Mouse (Mus musculus) ovary, postnatal 36 days (tissue): ENCODE data around the gene Vash2.
A peak's percentile ranks its signal among the peaks of the same experiment; 100 is the strongest.
"Not testable (repeated sequence)": the region's sequence is repeated elsewhere in the genome, so short reads cannot be mapped to it uniquely, and the experiment has no call there.

Experiments
- DNase-seq: peaks from one replicate; pipeline ENCODE4 v3.0.0; 2022; ENCODE audit warnings: low spot score, mixed read lengths

Vash2 gene

DNA sequence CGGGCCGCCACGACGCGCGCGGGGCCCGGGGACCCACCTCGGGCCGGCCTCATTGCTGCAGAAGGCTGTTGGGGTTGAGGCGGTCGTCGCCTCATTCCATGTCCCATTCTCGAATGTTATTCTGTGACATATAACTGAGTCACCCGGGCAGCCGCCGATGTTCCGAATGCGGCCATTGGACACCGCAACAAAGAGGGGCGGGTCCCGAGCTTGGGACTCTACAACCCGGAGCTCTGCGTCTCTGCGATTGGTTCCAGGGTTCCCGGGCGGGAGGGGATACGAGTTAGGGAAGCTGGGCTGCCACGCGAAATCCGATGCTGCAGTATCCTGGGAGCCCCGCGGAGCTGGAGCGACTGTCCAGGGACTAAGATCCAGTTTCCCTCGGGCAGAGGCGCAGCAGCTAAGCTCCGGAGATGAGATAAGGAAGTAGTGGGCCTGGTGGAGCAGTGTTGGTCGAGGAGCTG is at the start of gene Vash2:
TSS of gene Vash2 (minus strand) at position 197 of the 464 bp plus-strand sequence.
- peak; percentile 77 for DNase-seq

- DNase-seq, result peak; percentile 98
These were observed 47.1 kb upstream of the Vash2 start, which contains the start of gene Flvcr1 for GRCm38 (mm10) chr1:191026021-191026713. TSS of gene Flvcr1 (minus strand) at chr1:191026158.

- DNase-seq, result peak; percentile 6
These were observed 46.2 kb upstream of the Vash2 start for GRCm38 (mm10) chr1:191025016-191026012.

- DNase-seq, result not testable (repeated sequence)
These were observed 44.7 kb upstream of the Vash2 start for GRCm38 (mm10) chr1:191023806-191024205.

- no peak for DNase-seq
These were observed 44.0 kb upstream of the Vash2 start for GRCm38 (mm10) chr1:191023140-191023539.

GRCm38 (mm10) chr1:191021016-191021415 is 41.9 kb upstream of the Vash2 start:
- no peak for DNase-seq

- no peak for DNase-seq
These were observed 41.3 kb upstream of the Vash2 start for GRCm38 (mm10) chr1:191020217-191020924.

GRCm38 (mm10) chr1:191019803-191020202 is 40.7 kb upstream of the Vash2 start:
- DNase-seq, result no peak

GRCm38 (mm10) chr1:191014271-191014670 is 35.2 kb upstream of the Vash2 start:
- no peak for DNase-seq

DNA sequence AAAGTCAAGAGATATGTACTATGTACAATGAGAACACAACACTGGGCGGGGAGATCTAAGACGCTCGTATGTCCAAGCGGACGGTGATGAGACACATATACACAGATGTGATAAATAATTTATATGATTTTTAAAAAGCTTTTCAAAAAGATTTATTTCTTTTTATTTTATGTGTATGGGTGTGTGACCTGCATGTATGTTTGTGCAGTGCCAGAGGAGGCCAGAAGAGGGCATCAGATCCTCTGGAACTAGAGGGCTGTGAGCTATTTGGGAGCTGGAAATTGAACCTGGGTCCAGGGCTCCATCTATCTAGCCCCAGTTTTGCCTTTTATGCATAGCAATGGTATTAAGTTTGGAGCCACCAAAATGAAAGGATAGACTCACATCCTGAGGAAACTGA is 29.6 kb upstream of the Vash2 start:
- DNase-seq, result no peak

GRCm38 (mm10) chr1:191002201-191002600 is 23.1 kb upstream of the Vash2 start:
- DNase-seq, result no peak

DNA sequence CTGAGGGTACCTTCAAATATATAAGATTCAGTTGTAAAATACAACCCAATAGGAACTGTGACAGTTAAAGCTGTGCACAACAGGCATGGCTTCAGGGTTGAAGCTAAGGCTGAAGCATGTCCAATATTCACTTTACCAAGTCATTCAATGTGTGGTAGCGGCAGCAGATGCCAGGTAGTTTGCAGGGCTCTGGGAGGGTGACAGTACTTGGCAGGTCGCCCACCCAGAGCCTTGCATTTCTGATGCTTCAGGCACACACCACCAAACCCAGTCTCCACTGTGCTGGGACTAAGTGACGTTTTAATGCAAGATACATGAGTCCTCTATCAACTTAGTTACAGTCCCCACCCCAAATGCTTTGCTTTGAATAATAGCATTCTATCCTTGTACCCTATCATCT is 21.6 kb upstream of the Vash2 start:
- DNase-seq, result no peak

- no peak for DNase-seq
These were observed 18.9 kb upstream of the Vash2 start for GRCm38 (mm10) chr1:190998027-190998426.

- no peak for DNase-seq
These were observed 17.3 kb upstream of the Vash2 start for GRCm38 (mm10) chr1:190996346-190996877.

- peak; percentile 64 for DNase-seq
These were observed 16.5 kb upstream of the Vash2 start for GRCm38 (mm10) chr1:190995548-190995947.

DNA sequence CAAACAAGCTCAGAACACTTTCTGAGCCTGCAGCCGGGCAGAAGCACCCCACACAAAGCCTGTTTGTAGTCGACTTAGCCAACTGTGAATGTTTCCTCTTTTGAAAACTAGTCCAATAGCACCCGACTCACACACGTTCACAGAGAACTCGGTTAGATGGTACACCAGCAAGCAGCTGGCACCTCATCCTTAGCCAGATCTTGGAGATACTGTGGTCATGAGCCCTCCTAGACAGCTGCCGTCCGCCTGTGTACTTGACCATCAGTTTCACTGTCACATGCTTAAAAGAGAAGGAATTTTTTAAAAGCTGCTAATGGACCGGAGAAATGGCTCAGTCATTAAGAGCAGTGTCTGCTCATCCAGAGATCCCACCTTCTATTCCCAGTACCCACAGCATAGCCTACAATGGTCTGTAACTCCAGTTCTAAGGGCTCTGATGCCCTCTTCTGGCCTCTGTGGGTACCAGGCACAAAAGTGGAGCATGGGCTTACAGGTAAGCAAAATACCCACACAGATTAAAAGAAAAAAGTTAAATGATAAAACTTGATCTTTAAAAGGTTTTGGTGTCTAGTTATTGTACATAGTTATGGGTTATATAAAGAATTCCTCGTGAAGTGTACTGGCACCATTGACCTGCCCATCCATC is 10.5 kb upstream of the Vash2 start:
- DNase-seq, result no peak

DNA sequence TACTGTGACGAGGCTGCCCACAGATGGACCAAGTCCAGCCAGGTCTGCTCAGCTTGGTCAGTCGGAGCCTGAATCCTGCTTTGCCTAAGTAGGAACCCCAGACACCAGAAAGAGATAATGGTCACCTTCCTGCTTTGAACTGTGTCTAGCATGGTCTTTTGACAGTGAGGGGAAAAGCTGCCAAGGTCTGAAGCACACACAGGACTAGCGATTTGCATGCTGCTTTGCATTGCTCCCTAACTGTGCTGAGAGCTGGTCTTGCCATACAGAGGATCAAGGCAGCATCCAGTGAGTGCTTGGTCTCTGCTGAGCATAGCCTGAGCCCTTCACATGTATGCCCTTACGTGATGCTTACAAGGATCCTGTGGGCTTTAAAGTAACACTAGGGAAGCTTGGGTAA is 2.3 kb upstream of the Vash2 start:
- no peak for DNase-seq

GRCm38 (mm10) chr1:190980470-190980869 is 1.4 kb upstream of the Vash2 start:
- no peak for DNase-seq

DNA sequence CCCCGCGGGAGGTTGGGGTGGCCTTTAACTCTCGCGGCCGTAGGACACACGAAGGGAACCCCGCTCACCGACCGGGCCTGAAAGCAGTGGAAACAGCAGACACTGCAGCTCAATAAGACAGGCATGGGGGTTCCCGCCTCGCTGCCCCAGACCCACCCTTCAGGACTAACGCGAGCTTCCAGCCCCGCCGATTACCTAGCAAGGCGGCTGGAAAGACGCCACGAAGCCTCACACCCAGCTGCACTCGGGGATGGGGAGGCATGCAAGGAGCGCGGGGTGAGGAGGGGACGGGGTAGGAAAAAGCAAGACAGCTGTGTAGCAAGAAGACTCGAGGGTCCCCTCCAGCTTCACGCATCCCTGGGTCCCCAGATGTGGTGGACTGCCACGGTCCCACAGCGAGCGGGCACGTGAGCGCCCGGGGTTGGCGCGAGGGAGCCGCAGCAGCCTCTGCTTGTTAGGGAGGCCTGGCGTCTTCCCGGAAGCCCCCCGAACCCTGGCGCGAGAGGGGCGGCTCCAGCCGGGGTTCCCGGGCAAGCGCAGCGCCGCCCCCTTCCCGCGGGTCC is 504 bp downstream of the Vash2 start:
- DNase-seq, result peak; percentile 22

GRCm38 (mm10) chr1:190978001-190978400 is 1.1 kb downstream of the Vash2 start:
- no peak for DNase-seq
